8 mouse cellular contexts compared by ENCODE assay signal in genomic region chr4:142097871-142098270, GRCm38 (mm10). TPM values are rescaled to one million over a fixed set of nuclear protein-coding genes. Genes with fewer than 3 reads are reported as not detected.
DNase-seq lines count a peak whose midpoint lies in the region; ATAC-seq and TF ChIP-seq lines count a peak whose summit lies in the region.

No protein-coding gene starts in this region.

- peak; percentile 69 for DNase-seq in urinary bladder, postnatal 14 days (ENCODE audit: low spot score)
- no peak for DNase-seq in urinary bladder, postnatal 10 days (ENCODE audit: low spot score)
- DNase-seq in gastrocnemius, adult 2 months = peak; percentile 81
- DNase-seq in yolk sac, embryonic 10.5 days (ENCODE audit: low spot score) = peak; percentile 18
- no peak for DNase-seq in left cerebral cortex, adult 9 months (ENCODE audit: low spot score in 2 of 2)
- DNase-seq in frontal cortex, postnatal 25 days (ENCODE audit: low spot score in 2 of 2) = no peak

- WGBS in intestine, postnatal 0 days = 28% methylated on average over 5 of the region's 5 CpGs
- WGBS in lung, embryonic 16.5 days = 6% methylated on average over 5 of the region's 5 CpGs

- peak overlapping the region; percentile 76 for H3K27ac ChIP-seq in gastrocnemius, adult 2 months
- H3K27ac ChIP-seq in intestine, postnatal 0 days (ENCODE audit: low read depth, low read length) = no peak overlapping the region
- H3K27ac ChIP-seq in lung, embryonic 16.5 days (ENCODE audit: low read length) = peak overlapping the region; percentile 80

- H3K4me1 ChIP-seq in intestine, postnatal 0 days (replicated peaks; ENCODE audit: control insufficient read depth, insufficient read depth, low read length) = 0 out of 2 replicates have a peak, but pooled peaks cover 3% of the 10 kb centered on the region
- H3K4me1 ChIP-seq in lung, embryonic 16.5 days (replicated peaks; ENCODE audit: control insufficient read depth, insufficient read depth, low read length) = peaks cover 22% of the 10 kb centered on the region

- TF ChIP-seq CTCF in gastrocnemius, adult 2 months (IDR thresholded peaks at IDR 0.05) = no peak
- no peak for TF ChIP-seq CTCF in intestine, postnatal 0 days (IDR thresholded peaks at IDR 0.05; ENCODE audit: low read depth)

- H3K27me3 ChIP-seq in intestine, postnatal 0 days (replicated peaks; ENCODE audit: control insufficient read depth, insufficient read depth, low read length) = no peaks in the 10 kb centered on the region
- no peaks in the 10 kb centered on the region for H3K27me3 ChIP-seq in lung, embryonic 16.5 days (ENCODE audit: control insufficient read depth, insufficient read depth, low read depth, low read length)

- no peaks in the 10 kb centered on the region for H3K9me3 ChIP-seq in intestine, postnatal 0 days (ENCODE audit: control insufficient read depth)
- H3K9me3 ChIP-seq in lung, embryonic 16.5 days (ENCODE audit: control insufficient read depth, low read length) = no peaks in the 10 kb centered on the region

- no peak overlapping the region for H3K9ac ChIP-seq in intestine, postnatal 0 days (ENCODE audit: low read depth, low read length)
- H3K9ac ChIP-seq in lung, embryonic 16.5 days (ENCODE audit: low read length) = no peak overlapping the region

- peak overlapping the region; percentile 59 for H3K4me3 ChIP-seq in gastrocnemius, adult 2 months
- H3K4me3 ChIP-seq in intestine, postnatal 0 days (ENCODE audit: low read depth, low read length) = no peak overlapping the region
- H3K4me3 ChIP-seq in lung, embryonic 16.5 days (ENCODE audit: low read length) = 0 out of 2 replicates have a peak overlapping the region, but pooled peaks have one; percentile 18

- intact Hi-C loops in gastrocnemius, adult 2 months (cut with DNase I) = loop anchor here (1.0 to 2.0 kb wide), 2 partner anchors 15 to 93 kb away; no protein-coding TSS in a partner anchor

- ATAC-seq in intestine, postnatal 0 days = peak; percentile 42; the same call in 1 of the 2 replicates
- ATAC-seq in lung, embryonic 16.5 days (ENCODE audit: low read depth) = peak; percentile 85

- H3K36me3 ChIP-seq in intestine, postnatal 0 days (ENCODE audit: control insufficient read depth, insufficient read depth) = no peaks in the 10 kb centered on the region
- H3K36me3 ChIP-seq in lung, embryonic 16.5 days (ENCODE audit: control insufficient read depth, insufficient read depth, low read length) = no peaks in the 10 kb centered on the region

- peak overlapping the region; percentile 55 for H3K4me2 ChIP-seq in intestine, postnatal 0 days (replicated peaks; ENCODE audit: low read depth)
- peak overlapping the region; percentile 51 for H3K4me2 ChIP-seq in lung, embryonic 16.5 days (ENCODE audit: low read depth, low read length)

RNA-seq across cellular contexts. Expression of gene Tmem51, which starts 13.8 kb away (rescaled TPM):
- total RNA-seq in gastrocnemius, adult 2 months (2021) = under 1 TPM; 0.66 to 0.75 TPM
- polyA plus RNA-seq in intestine, postnatal 0 days (2015; fragmentation: Nextera tagmentation; extraction: Ambion mirVana) = 212 and 256 TPM in 2 replicates
- 25.7 and 26.0 TPM in 2 replicates for polyA plus RNA-seq in lung, embryonic 16.5 days (2015; fragmentation: Nextera tagmentation; extraction: Ambion mirVana)

Comparison
In these comparisons a context has a peak if more than half of its experiments do, and no peak if none do; other contexts are left out.
1. DNase-seq: peak in urinary bladder, postnatal 14 days (single experiment), gastrocnemius, adult 2 months (single experiment) and yolk sac, embryonic 10.5 days (single experiment); none in urinary bladder, postnatal 10 days (single experiment), left cerebral cortex, adult 9 months (0 of 2) and frontal cortex, postnatal 25 days (0 of 2).